In genomic region chr4:80906726-80907125, GRCm38 (mm10) we compare ENCODE assay signal across 18 mouse cellular contexts.
"Had no signal": no experiment of that assay in that cellular context is flagged by ENCODE, and none has a peak within 500 bp of the region (broad histone marks: within the 10 kb centered on the region; RNA-seq: fewer than 3 reads in every experiment).

No protein-coding gene starts in this region.

- DNase-seq: heart, adult 2 months; heart, postnatal 10 days; heart, postnatal 14 days; heart, postnatal 36 days; heart, postnatal 4 days; kidney, adult 11 months; kidney, adult 18-20 months; kidney, adult 8-10 months; kidney, postnatal 10 days; kidney, postnatal 14 days; kidney, postnatal 4 days; layer of hippocampus, adult 9-11 months had no signal

- ATAC-seq: hindbrain, embryonic 16.5 days; hindbrain, postnatal 0 days; inflammation-experienced regulatory T-cells, adult 6 months; intestine, embryonic 15.5 days; intestine, embryonic 16.5 days; intestine, postnatal 0 days had no signal
